Mouse (Mus musculus) forebrain, postnatal 0 days (tissue): ENCODE results near the gene Maml2. TPM values are rescaled to one million over a fixed set of nuclear protein-coding genes. Genes with fewer than 3 reads are reported as not detected.
A peak's percentile ranks its signal among the peaks of the same experiment; 100 is the strongest.

Source experiments
- ATAC-seq: fragments of 200-750 bp; cut with Nextera tagmentation; 2 replicates; pipeline ENCODE4 v1.8.0; 2017; ENCODE audit warnings: mild to moderate bottlenecking, moderate library complexity
- DNase-seq: peaks from one replicate; pipeline ENCODE4 v3.0.0-alpha.2; 2015
- H3K27ac ChIP-seq: fragments of 300-500 bp; sonication (generic); 2 replicates; pipeline ENCODE4 v1.5.1; 2014; ENCODE audit warnings: low read depth, mild to moderate bottlenecking, antibody characterized with exemption, low read length, moderate library complexity, mixed read lengths
- H3K27me3 ChIP-seq: fragments of 300-500 bp; sonication (generic); 2 replicates; pipeline ENCODE4 v1.6.1; 2014; ENCODE audit warnings: mild to moderate bottlenecking, low read length, mixed read lengths; ENCODE audit not compliant: insufficient read depth
- H3K36me3 ChIP-seq: fragments of 300-500 bp; sonication (generic); 2 replicates; pipeline ENCODE4 v1.6.1; 2014; ENCODE audit warnings: mild to moderate bottlenecking, moderate library complexity; ENCODE audit not compliant: insufficient read depth
- H3K4me1 ChIP-seq: fragments of 300-500 bp; sonication (generic); 2 replicates; pipeline ENCODE4 v1.6.1; 2014; ENCODE audit warnings: antibody characterized with exemption; ENCODE audit not compliant: insufficient read depth
- H3K4me2 ChIP-seq: fragments of 300-500 bp; sonication (generic); 2 replicates; pipeline ENCODE4 v1.6.1; 2014; ENCODE audit warnings: low read depth, mild to moderate bottlenecking, moderate library complexity
- H3K4me3 ChIP-seq: fragments of 300-500 bp; sonication (generic); 2 replicates; pipeline ENCODE4 v1.5.1; 2014; ENCODE audit warnings: low read depth, low read length, mixed read lengths
- H3K9ac ChIP-seq: fragments of 300-500 bp; sonication (generic); 2 replicates; pipeline ENCODE4 v1.6.1; 2014; ENCODE audit warnings: mild to moderate bottlenecking
- H3K9me3 ChIP-seq: fragments of 300-500 bp; sonication (generic); 2 replicates; pipeline ENCODE4 v1.6.1; 2016; ENCODE audit warnings: low read length
- CTCF ChIP-seq: sonication (generic); IDR thresholded peaks from 2 replicates; pipeline ENCODE4 v1.5.1; 2016; ENCODE audit warnings: antibody characterized with exemption, control low read depth, low read depth
- WGBS: fragments of 180-500 bp; shearing (Covaris S2); extraction: QIAGEN DNeasy Blood & Tissue Kit; methylation state at CpG from one replicate; pipeline ENCODE4 v1.1.7; 2014; 5-methylcytosine and 5-hydroxymethylcytosine counted together
- polyA plus RNA-seq: library from polyadenylated mRNA; unstranded; fragments of >200 nt; fragmentation: Nextera tagmentation; extraction: Ambion mirVana; gene quantifications from 2 replicates; pipeline ENCODE4 v1.2.1, GENCODE M21; 2015
- total RNA-seq: library from RNA; depleted of rRNA; stranded (reverse); fragments of >200 nt; gene quantifications from 2 replicates; pipeline ENCODE4 v1.2.3, GENCODE M21; 2014; rRNA removed

Maml2 gene
- total RNA-seq (6.2 and 6.4 TPM in 2 replicates), polyA plus RNA-seq (5.9 and 9.5 TPM in 2 replicates)

GRCm38 (mm10) chr9:13297668-13298512, at the start of gene Maml2:
TSS of gene Maml2 (plus strand) at chr9:13297957.
- DNase-seq, result peak; percentile 72
- no peaks in the 10 kb centered on the region for H3K27me3 ChIP-seq
- H3K9ac ChIP-seq, result peak within 1 kb of the TSS; percentile 66
- ATAC-seq, result peak; percentile 71
- peak; percentile 54 for TF ChIP-seq CTCF
- H3K27ac ChIP-seq, result peak within 1 kb of the TSS; percentile 66
- peak within 1 kb of the TSS; percentile 57 for H3K4me3 ChIP-seq
- peaks cover 9% of the 10 kb centered on the region; the same call in 1 of the 2 replicates for H3K4me1 ChIP-seq
- under 1% methylated on average over 23 of the region's 23 CpGs for WGBS
- no peaks in the 10 kb centered on the region for H3K9me3 ChIP-seq
- peak within 1 kb of the TSS; percentile 86 for H3K4me2 ChIP-seq
- H3K36me3 ChIP-seq, result no peaks in the 10 kb centered on the region

GRCm38 (mm10) chr9:13248104-13248503, 49.7 kb upstream of the Maml2 start:
- WGBS, result 94% methylated on average over 4 of the region's 4 CpGs
- H3K4me2 ChIP-seq, result no peak overlapping the region
- TF ChIP-seq CTCF, result no peak
- ATAC-seq, result no peak
- H3K9me3 ChIP-seq, result no peaks in the 10 kb centered on the region
- H3K27ac ChIP-seq, result no peak overlapping the region
- no peaks in the 10 kb centered on the region for H3K36me3 ChIP-seq
- no peak overlapping the region for H3K4me3 ChIP-seq
- no peak overlapping the region for H3K9ac ChIP-seq
- DNase-seq, result no peak
- peaks cover 7% of the 10 kb centered on the region; the same call in 1 of the 2 replicates for H3K4me1 ChIP-seq
- no peaks in the 10 kb centered on the region for H3K27me3 ChIP-seq

- WGBS, result 91% methylated on average over 2 of the region's 2 CpGs
These were observed 46.5 kb upstream of the Maml2 start for GRCm38 (mm10) chr9:13251251-13251650.

GRCm38 (mm10) chr9:13256726-13257125, 41.0 kb upstream of the Maml2 start:
- WGBS, result 98% methylated on average over 1 of the region's 1 CpGs
- ATAC-seq, result no peak

More at GRCm38 (mm10) chr9:13251251-13251650, 46.5 kb upstream of the Maml2 start:
- TF ChIP-seq CTCF, result no peak
- Histone ChIP-seq H3K9me3 (no peaks in the 10 kb centered on the region), H3K4me3 (no peak overlapping the region), H3K36me3 (no peaks in the 10 kb centered on the region), H3K4me1 (no peaks in the 10 kb centered on the region; the same call in 1 of the 2 replicates), H3K4me2 (no peak overlapping the region), H3K9ac (no peak overlapping the region), H3K27me3 (no peaks in the 10 kb centered on the region), H3K27ac (no peak overlapping the region)
- DNase-seq (no peak), ATAC-seq (no peak)

GRCm38 (mm10) chr9:13258173-13258572, 39.6 kb upstream of the Maml2 start:
- WGBS, result 90% methylated on average over 2 of the region's 2 CpGs
- H3K4me2 ChIP-seq, result no peak overlapping the region
- TF ChIP-seq CTCF, result no peak
- H3K9me3 ChIP-seq, result no peaks in the 10 kb centered on the region
- H3K4me1 ChIP-seq, result no peaks in the 10 kb centered on the region
- no peaks in the 10 kb centered on the region for H3K36me3 ChIP-seq
- H3K4me3 ChIP-seq, result no peak overlapping the region
- H3K27ac ChIP-seq, result no peak overlapping the region
- H3K9ac ChIP-seq, result no peak overlapping the region
- DNase-seq (no peak), ATAC-seq (no peak)
- no peaks in the 10 kb centered on the region for H3K27me3 ChIP-seq

More at GRCm38 (mm10) chr9:13256726-13257125, 41.0 kb upstream of the Maml2 start:
- no peak for TF ChIP-seq CTCF
- Histone ChIP-seq H3K9ac (no peak overlapping the region), H3K27ac (no peak overlapping the region), H3K4me1 (no peaks in the 10 kb centered on the region), H3K9me3 (no peaks in the 10 kb centered on the region), H3K36me3 (no peaks in the 10 kb centered on the region), H3K27me3 (no peaks in the 10 kb centered on the region), H3K4me3 (no peak overlapping the region), H3K4me2 (no peak overlapping the region)
- DNase-seq, result no peak

DNA sequence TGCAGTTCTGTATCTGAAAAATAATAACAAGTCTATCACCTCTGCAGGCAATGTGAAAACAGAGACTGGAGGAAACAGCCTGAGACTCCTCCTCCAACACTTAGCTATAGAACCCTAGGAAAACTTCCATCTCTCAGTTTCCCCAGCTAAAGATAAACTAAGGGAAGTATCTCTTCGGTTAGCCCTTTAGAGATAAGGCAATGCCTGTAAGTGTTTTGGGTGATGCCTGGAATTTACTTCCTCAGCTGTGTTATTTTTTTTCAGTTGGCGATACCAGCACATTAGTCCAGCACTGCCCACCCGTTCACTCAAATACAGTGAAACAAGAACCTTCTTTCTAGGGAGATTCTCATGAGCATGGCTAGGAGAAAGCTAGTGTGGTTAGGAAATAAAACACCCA, 36.8 kb upstream of the Maml2 start:
- H3K4me2 ChIP-seq, result no peak overlapping the region
- H3K4me1 ChIP-seq, result no peaks in the 10 kb centered on the region
- H3K27ac ChIP-seq, result no peak overlapping the region
- H3K9ac ChIP-seq, result no peak overlapping the region
- DNase-seq (no peak), ATAC-seq (no peak)
- H3K36me3 ChIP-seq, result no peaks in the 10 kb centered on the region
- no peak overlapping the region for H3K4me3 ChIP-seq
- H3K9me3 ChIP-seq, result no peaks in the 10 kb centered on the region
- 91% methylated on average over 3 of the region's 3 CpGs for WGBS
- no peaks in the 10 kb centered on the region for H3K27me3 ChIP-seq
- TF ChIP-seq CTCF, result no peak

- no peak overlapping the region for H3K27ac ChIP-seq
- H3K27me3 ChIP-seq, result no peaks in the 10 kb centered on the region
- no peak overlapping the region for H3K4me2 ChIP-seq
- ATAC-seq (no peak), DNase-seq (no peak)
- H3K36me3 ChIP-seq, result no peaks in the 10 kb centered on the region
- no peaks in the 10 kb centered on the region for H3K4me1 ChIP-seq
- 92% methylated on average over 1 of the region's 1 CpGs for WGBS
- no peak overlapping the region for H3K4me3 ChIP-seq
- H3K9ac ChIP-seq, result no peak overlapping the region
- TF ChIP-seq CTCF, result no peak
- no peaks in the 10 kb centered on the region for H3K9me3 ChIP-seq
These were observed 24.5 kb upstream of the Maml2 start for GRCm38 (mm10) chr9:13273219-13273618.
